In the genomic region with DNA sequence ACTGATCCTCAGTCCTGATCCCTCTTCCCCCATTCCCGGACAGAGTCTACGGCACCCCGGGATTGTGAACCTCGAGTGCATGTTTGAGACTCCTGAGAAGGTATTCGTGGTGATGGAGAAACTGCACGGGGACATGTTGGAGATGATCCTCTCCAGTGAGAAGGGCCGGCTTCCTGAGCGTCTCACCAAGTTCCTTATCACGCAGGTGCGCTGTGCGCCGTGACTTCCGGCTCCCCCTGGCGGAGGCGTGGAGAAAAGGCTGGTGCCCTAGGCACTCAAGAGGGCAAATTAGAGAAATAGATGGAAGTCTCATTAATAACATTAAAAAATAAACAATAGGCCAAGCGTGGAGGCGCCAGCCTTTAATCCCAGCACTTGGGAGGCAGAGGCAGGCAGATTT, we compare ENCODE assay signal across 11 mouse cellular contexts. TPM values are rescaled to one million over a fixed set of nuclear protein-coding genes. Genes with fewer than 3 reads are reported as not detected.
DNase-seq lines count a peak whose midpoint lies in the region; ATAC-seq and TF ChIP-seq lines count a peak whose summit lies in the region.
"Had no signal": no experiment of that assay in that cellular context is flagged by ENCODE, and none has a peak within 500 bp of the region (broad histone marks: within the 10 kb centered on the region; RNA-seq: fewer than 3 reads in every experiment).

No protein-coding gene starts in this region.

- H3K9ac ChIP-seq in kidney, embryonic 14.5 days (ENCODE audit: low read depth, low read length) = no peak overlapping the region
- H3K9ac ChIP-seq in limb, embryonic 11.5 days (ENCODE audit: low read length) = no peak overlapping the region
- H3K9ac ChIP-seq in neural tube, embryonic 11.5 days (ENCODE audit: low read length) = no peak overlapping the region
- H3K9ac ChIP-seq: embryonic facial prominence, embryonic 13.5 days; liver, embryonic 15.5 days; stomach, embryonic 15.5 days had no signal

- no peak for ATAC-seq in kidney, embryonic 14.5 days (ENCODE audit: low FRiP score, low TSS enrichment)
- no peak for ATAC-seq in Patski
- ATAC-seq in limb, embryonic 11.5 days (ENCODE audit: insufficient number of reproducible peaks, low FRiP score, low TSS enrichment, low read depth) = no peak
- no peak for ATAC-seq in neural tube, embryonic 11.5 days (ENCODE audit: insufficient read depth, low FRiP score, low TSS enrichment)

- no peaks in the 10 kb centered on the region for H3K9me3 ChIP-seq in kidney, embryonic 14.5 days (ENCODE audit: control insufficient read depth, low read length)
- H3K9me3 ChIP-seq in limb, embryonic 11.5 days (ENCODE audit: control insufficient read depth, low read length) = no peaks in the 10 kb centered on the region
- H3K9me3 ChIP-seq in neural tube, embryonic 11.5 days (ENCODE audit: control insufficient read depth, low read length) = no peaks in the 10 kb centered on the region
- H3K9me3 ChIP-seq: embryonic facial prominence, embryonic 13.5 days; liver, embryonic 15.5 days; stomach, embryonic 15.5 days had no signal

- H3K36me3 ChIP-seq in kidney, embryonic 14.5 days (ENCODE audit: control insufficient read depth, insufficient read depth, low read length) = peaks cover 42% of the 10 kb centered on the region
- peaks cover 21% of the 10 kb centered on the region for H3K36me3 ChIP-seq in limb, embryonic 11.5 days (ENCODE audit: control insufficient read depth, insufficient read depth, low read length)
- H3K36me3 ChIP-seq in neural tube, embryonic 11.5 days (ENCODE audit: control insufficient read depth, insufficient read depth, low read length) = peaks cover 25% of the 10 kb centered on the region

- CTCF ChIA-PET in Patski (lab: Charles Lee) = no interaction called here

- no peak overlapping the region for H3K27ac ChIP-seq in kidney, embryonic 14.5 days (ENCODE audit: low read depth, low read length)
- H3K27ac ChIP-seq in limb, embryonic 11.5 days (replicated peaks; ENCODE audit: low read depth, low read length) = no peak overlapping the region
- no peak overlapping the region for H3K27ac ChIP-seq in neural tube, embryonic 11.5 days (ENCODE audit: low read depth, low read length)
- H3K27ac ChIP-seq: embryonic facial prominence, embryonic 13.5 days; liver, embryonic 15.5 days; stomach, embryonic 15.5 days had no signal

- in situ Hi-C loops in Patski (cut with MboI; ENCODE audit: low pct_unique_long_range_greater_than_20kb) = no loop called here

- WGBS in kidney, embryonic 14.5 days = 15% methylated on average over 17 of the region's 17 CpGs
- 16% methylated on average over 17 of the region's 17 CpGs for WGBS in limb, embryonic 11.5 days
- WGBS in neural tube, embryonic 11.5 days = 19% methylated on average over 17 of the region's 17 CpGs

- H3K4me1 ChIP-seq in kidney, embryonic 14.5 days (ENCODE audit: control insufficient read depth, insufficient read depth, low read length) = no peaks in the 10 kb centered on the region
- H3K4me1 ChIP-seq in limb, embryonic 11.5 days (ENCODE audit: control insufficient read depth, insufficient read depth, low read length) = no peaks in the 10 kb centered on the region
- no peaks in the 10 kb centered on the region for H3K4me1 ChIP-seq in neural tube, embryonic 11.5 days (ENCODE audit: control insufficient read depth, insufficient read depth, low read length)
- H3K4me1 ChIP-seq: embryonic facial prominence, embryonic 13.5 days; stomach, embryonic 15.5 days had no signal

- POLR2A ChIA-PET in Patski (lab: Charles Lee) = no interaction called here

- no peaks in the 10 kb centered on the region for H3K27me3 ChIP-seq in kidney, embryonic 14.5 days (ENCODE audit: control insufficient read depth, insufficient read depth, low read length)
- no peaks in the 10 kb centered on the region for H3K27me3 ChIP-seq in Patski
- H3K27me3 ChIP-seq in limb, embryonic 11.5 days (ENCODE audit: control insufficient read depth, insufficient read depth, low read length) = no peaks in the 10 kb centered on the region
- H3K27me3 ChIP-seq in neural tube, embryonic 11.5 days (ENCODE audit: control insufficient read depth, insufficient read depth, low read length) = no peaks in the 10 kb centered on the region
- H3K27me3 ChIP-seq: embryonic facial prominence, embryonic 13.5 days; liver, embryonic 15.5 days; stomach, embryonic 15.5 days had no signal

- peak; percentile 77 for TF ChIP-seq CTCF in Patski (IDR thresholded peaks at IDR 0.05)

- DNase-seq in kidney, adult 18-20 months = peak; percentile 59
- DNase-seq in Patski (ENCODE audit: low read depth, low spot score) = no peak
- peak; percentile 68 for DNase-seq in embryo, embryonic 11 days
- peak; percentile 65 for DNase-seq in limb, embryonic 11.5 days (ENCODE audit: low spot score)
- DNase-seq in neural tube, embryonic 11.5 days (ENCODE audit: low spot score) = peak; percentile 60
- DNase-seq in frontal cortex, adult 2 months (ENCODE audit: extremely low spot score in 1 of 2, low spot score in 1 of 2) = no peak
- no peak for DNase-seq in layer of hippocampus, postnatal 14 days (ENCODE audit: low spot score in 2 of 2)

- no peak overlapping the region for H3K4me3 ChIP-seq in kidney, embryonic 14.5 days (ENCODE audit: low read length)
- H3K4me3 ChIP-seq in limb, embryonic 11.5 days (ENCODE audit: low read depth, low read length) = no peak overlapping the region
- no peak overlapping the region for H3K4me3 ChIP-seq in neural tube, embryonic 11.5 days (ENCODE audit: low read depth, low read length)
- H3K4me3 ChIP-seq: embryonic facial prominence, embryonic 13.5 days; liver, embryonic 15.5 days; stomach, embryonic 15.5 days had no signal

- no peak overlapping the region for H3K4me2 ChIP-seq in kidney, embryonic 14.5 days (replicated peaks; ENCODE audit: low read depth, low read length)
- no peak overlapping the region for H3K4me2 ChIP-seq in limb, embryonic 11.5 days (ENCODE audit: low read depth, severe bottlenecking)
- H3K4me2 ChIP-seq in neural tube, embryonic 11.5 days (ENCODE audit: low read depth) = no peak overlapping the region
- H3K4me2 ChIP-seq: embryonic facial prominence, embryonic 13.5 days; liver, embryonic 15.5 days; stomach, embryonic 15.5 days had no signal

RNA-seq across cellular contexts. Expression of a gene that starts 15.6 kb away (rescaled TPM):
- polyA plus RNA-seq in kidney, embryonic 14.5 days (2014; fragmentation: Nextera tagmentation; extraction: Ambion mirVana) = 10.9 and 15.7 TPM in 2 replicates
- 15.3 TPM for polyA plus RNA-seq in Patski (2021)
- 16.6 and 16.8 TPM in 2 replicates for polyA plus RNA-seq in limb, embryonic 11.5 days (2014; fragmentation: Nextera tagmentation; extraction: Ambion mirVana)
- 10.9 and 11.2 TPM in 2 replicates for polyA plus RNA-seq in neural tube, embryonic 11.5 days (2014; fragmentation: Nextera tagmentation; extraction: Ambion mirVana)
- 6.4 and 6.7 TPM in 2 replicates for polyA plus RNA-seq in frontal cortex, adult 2 months (2012; rRNA removed)
- 1 to 10 TPM; 6.8 to 9.1 TPM for total RNA-seq in layer of hippocampus, postnatal 14 days (2021)

RNA-seq across cellular contexts. Expression of a gene that starts 16.8 kb away (rescaled TPM):
- 5.1 and 6.4 TPM in 2 replicates for polyA plus RNA-seq in kidney, embryonic 14.5 days (2014; fragmentation: Nextera tagmentation; extraction: Ambion mirVana)
- polyA plus RNA-seq in Patski (2021) = 2.2 TPM
- 14.6 and 15.7 TPM in 2 replicates for polyA plus RNA-seq in limb, embryonic 11.5 days (2014; fragmentation: Nextera tagmentation; extraction: Ambion mirVana)
- polyA plus RNA-seq in neural tube, embryonic 11.5 days (2014; fragmentation: Nextera tagmentation; extraction: Ambion mirVana) = 9.5 and 10.6 TPM in 2 replicates
- polyA plus RNA-seq in frontal cortex, adult 2 months (2012; rRNA removed) = 151 and 154 TPM in 2 replicates
- total RNA-seq in layer of hippocampus, postnatal 14 days (2021) = 100 to 1,000 TPM; 115 to 120 TPM

RNA-seq across cellular contexts. Expression of a gene that starts 33.2 kb away (rescaled TPM):
- 7.5 TPM in 2 replicates for polyA plus RNA-seq in kidney, embryonic 14.5 days (2014; fragmentation: Nextera tagmentation; extraction: Ambion mirVana)
- 0.09 TPM for polyA plus RNA-seq in Patski (2021)
- polyA plus RNA-seq in limb, embryonic 11.5 days (2014; fragmentation: Nextera tagmentation; extraction: Ambion mirVana) = 13.9 and 15.9 TPM in 2 replicates
- 7.0 and 7.2 TPM in 2 replicates for polyA plus RNA-seq in neural tube, embryonic 11.5 days (2014; fragmentation: Nextera tagmentation; extraction: Ambion mirVana)
- 5.9 and 7.6 TPM in 2 replicates for polyA plus RNA-seq in frontal cortex, adult 2 months (2012; rRNA removed)
- total RNA-seq in layer of hippocampus, postnatal 14 days (2021) = 1 to 10 TPM; 1.5 to 1.9 TPM

RNA-seq across cellular contexts. Expression of a gene that starts 41.8 kb away (rescaled TPM):
- 23.6 and 31.1 TPM in 2 replicates for polyA plus RNA-seq in kidney, embryonic 14.5 days (2014; fragmentation: Nextera tagmentation; extraction: Ambion mirVana)
- polyA plus RNA-seq in Patski (2021) = 33.4 TPM
- 25.4 and 29.3 TPM in 2 replicates for polyA plus RNA-seq in limb, embryonic 11.5 days (2014; fragmentation: Nextera tagmentation; extraction: Ambion mirVana)
- 24.3 and 24.4 TPM in 2 replicates for polyA plus RNA-seq in neural tube, embryonic 11.5 days (2014; fragmentation: Nextera tagmentation; extraction: Ambion mirVana)
- polyA plus RNA-seq in frontal cortex, adult 2 months (2012; rRNA removed) = 38.2 and 40.3 TPM in 2 replicates
- 10 to 100 TPM; 45.9 to 46.2 TPM for total RNA-seq in layer of hippocampus, postnatal 14 days (2021)

RNA-seq across cellular contexts. Expression of a gene that starts 42.6 kb away (rescaled TPM):
- 75.5 and 111 TPM in 2 replicates for polyA plus RNA-seq in kidney, embryonic 14.5 days (2014; fragmentation: Nextera tagmentation; extraction: Ambion mirVana)
- polyA plus RNA-seq in Patski (2021) = 90.0 TPM
- 125 and 128 TPM in 2 replicates for polyA plus RNA-seq in limb, embryonic 11.5 days (2014; fragmentation: Nextera tagmentation; extraction: Ambion mirVana)
- polyA plus RNA-seq in neural tube, embryonic 11.5 days (2014; fragmentation: Nextera tagmentation; extraction: Ambion mirVana) = 140 and 143 TPM in 2 replicates
- polyA plus RNA-seq in frontal cortex, adult 2 months (2012; rRNA removed) = 262 TPM in 2 replicates
- total RNA-seq in layer of hippocampus, postnatal 14 days (2021) = 100 to 1,000 TPM; 279 to 300 TPM

Comparison
In these comparisons a context has a peak if more than half of its experiments do, and no peak if none do; other contexts are left out.
1. DNase-seq: peak in kidney, adult 18-20 months (single experiment), embryo, embryonic 11 days (single experiment), limb, embryonic 11.5 days (single experiment) and neural tube, embryonic 11.5 days (single experiment); none in Patski (single experiment), frontal cortex, adult 2 months (0 of 2) and layer of hippocampus, postnatal 14 days (0 of 2).